Mouse (Mus musculus) thymus, postnatal 4 days (tissue): Measurements from ENCODE around the gene Ggps1.
A peak's percentile ranks its signal among the peaks of the same experiment; 100 is the strongest.

ENCODE experiments used
- DNase-seq: peaks from one replicate; pipeline ENCODE4 v3.0.0; 2021

The Ggps1 gene

DNA sequence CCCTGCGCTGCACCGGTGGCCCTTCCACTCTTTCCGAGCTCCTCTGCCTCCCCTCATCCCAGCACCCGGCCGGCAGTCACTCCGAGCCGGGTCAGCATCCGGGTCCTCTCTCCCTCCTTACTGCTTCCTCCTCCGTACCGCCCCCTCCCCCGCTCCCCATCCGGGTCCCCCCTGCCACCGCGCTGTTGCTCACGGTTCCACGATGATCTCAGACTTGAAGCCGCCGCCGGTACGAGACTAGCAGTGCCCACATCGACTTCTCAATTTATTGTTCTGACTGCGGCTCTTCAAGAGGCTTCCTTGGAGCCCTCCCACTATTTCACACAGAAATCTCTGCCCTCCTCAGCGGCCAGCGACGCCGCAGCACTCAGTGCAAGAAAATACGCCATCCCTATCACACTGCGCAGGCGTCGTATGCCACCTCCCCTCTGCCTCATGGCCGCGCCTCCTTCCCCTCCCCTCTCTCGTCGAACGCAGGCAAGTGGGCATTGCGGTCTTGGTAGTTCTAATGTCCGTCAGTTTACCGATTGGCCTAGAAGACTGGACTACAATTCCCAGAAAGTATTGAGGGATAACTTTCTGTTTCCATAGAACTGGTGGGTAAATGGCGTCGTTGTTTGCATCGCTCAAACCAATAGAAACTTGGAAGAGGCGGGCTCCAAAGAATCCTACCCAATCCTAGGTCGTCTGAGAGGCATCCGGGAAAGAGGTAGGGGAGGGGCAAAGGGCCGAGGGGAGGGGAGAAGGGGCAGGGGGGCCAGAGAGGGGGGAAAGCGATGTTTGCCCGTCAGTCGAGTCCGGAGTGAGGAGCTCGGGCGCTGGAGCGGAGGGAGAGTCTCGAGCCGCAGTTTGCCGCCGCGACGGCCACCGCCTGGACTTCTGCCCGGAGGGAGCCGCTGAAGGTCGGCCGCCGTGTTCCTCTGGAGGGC, at the start of gene Ggps1, which contains the start of gene Arid4b:
Ggps1 (minus strand) TSS at position 476 of the 929 bp plus-strand sequence.
Arid4b (plus strand) TSS at position 220 of the 929 bp plus-strand sequence.
- peak; percentile 93 for DNase-seq

DNA sequence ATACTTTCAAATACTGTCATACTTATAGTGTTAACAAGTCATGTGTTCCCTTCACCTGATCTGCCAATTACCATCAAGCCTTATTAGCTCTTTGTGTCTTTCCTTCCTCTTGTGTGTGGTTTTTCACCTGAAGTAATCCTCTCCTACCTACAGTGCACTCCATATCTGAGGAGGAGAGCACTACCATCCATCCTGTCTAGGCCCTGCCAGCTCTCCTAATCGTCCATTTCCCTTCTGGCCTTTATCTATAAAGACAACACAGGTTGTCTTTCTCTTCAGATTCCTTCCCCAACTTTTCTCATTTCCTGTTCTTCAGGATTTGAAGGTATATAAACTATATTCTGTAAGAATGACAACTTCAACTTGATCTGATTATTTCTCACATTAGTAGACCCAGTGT, 47.9 kb upstream of the Ggps1 start:
- DNase-seq = no peak

DNA sequence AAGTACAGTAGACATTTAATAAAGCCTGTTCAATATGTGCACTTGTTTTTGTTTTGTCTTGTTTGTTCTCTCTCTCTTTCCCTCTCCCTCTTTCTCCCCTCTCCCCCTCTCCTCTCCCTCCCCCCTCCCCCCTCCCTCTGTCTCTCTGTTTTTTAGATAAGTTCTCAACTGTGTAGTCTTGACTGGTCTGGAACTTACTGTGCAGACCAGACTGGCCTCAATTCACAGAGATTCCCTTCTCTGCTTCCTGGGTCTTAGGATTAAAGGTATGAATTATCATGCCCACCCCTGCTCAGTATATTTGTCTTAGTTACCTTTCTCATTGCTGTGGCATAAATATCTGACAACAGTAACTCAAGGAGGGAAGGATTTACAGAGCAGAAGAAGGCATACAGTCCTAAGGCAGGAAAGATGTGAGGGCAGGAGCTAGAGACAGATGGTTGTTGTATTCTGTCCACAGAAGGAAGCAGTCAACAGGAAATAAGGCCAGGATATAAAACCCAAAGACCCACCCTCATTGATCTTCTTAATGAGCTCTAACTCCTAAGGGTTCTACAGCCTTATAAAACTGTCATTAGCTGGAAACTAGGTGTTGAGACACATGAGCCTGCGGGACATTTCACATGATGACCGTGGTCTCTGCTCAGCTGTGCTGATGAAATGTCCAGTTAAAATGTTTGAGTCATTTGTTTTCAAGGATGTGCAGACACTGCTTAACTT, 47.0 kb upstream of the Ggps1 start:
- no peak for DNase-seq

DNA sequence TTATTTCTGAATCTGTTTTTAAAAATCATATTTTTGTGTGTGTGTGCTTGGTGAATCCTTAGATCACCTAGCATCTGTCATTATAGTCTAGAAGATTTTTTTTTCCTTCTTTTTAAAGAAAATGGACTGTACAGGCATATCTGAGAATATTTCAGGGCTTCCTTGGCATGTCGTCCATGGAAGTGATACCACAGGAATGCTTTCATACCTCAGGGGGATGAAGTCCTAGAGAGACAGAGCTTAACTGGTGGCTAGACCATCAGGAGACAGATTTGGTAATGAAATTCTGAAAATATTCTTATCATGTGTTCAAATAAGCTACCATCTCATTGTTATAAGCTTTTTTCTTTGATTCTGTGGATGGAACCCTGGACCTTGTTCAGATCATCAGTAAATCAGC, 39.7 kb upstream of the Ggps1 start:
- no peak for DNase-seq

DNA sequence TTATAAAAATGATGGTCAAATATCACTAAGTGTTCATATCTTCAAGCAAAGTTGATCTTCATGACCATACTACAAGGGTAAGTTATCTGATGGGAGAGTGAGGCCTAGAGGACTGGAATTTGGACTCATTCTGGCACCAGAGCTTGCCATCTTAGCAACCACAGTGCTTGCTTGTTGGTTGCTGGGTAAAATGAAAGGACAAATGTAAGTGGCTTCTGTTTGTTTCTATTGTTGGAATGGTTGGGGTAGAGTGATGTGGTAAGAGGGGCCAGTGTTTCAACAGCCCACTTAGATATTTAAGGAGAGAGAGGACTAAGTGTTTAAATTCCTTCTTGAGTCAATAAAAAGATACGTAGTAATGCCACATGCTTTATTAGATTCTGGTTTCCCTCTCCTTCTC, 25.4 kb upstream of the Ggps1 start:
- DNase-seq = no peak

DNA sequence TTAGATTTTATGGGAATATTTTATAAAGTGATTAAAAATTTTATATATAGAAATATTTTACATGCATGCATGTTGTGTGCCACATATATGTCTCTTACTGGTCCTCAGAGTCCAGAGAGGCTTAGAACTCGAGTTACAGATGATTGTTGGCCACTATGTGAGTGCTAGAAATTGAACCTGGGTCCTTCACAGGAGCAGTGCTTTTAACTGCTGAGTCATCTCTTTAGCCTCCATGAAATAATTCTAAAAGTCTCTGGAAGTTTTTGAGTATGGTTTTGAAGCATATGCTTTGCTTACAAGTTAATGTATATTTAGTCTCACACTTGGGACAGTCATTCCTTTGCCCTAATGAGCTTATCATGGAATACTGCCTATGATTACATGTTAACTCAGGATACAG, 12.0 kb upstream of the Ggps1 start:
- DNase-seq = no peak

DNA sequence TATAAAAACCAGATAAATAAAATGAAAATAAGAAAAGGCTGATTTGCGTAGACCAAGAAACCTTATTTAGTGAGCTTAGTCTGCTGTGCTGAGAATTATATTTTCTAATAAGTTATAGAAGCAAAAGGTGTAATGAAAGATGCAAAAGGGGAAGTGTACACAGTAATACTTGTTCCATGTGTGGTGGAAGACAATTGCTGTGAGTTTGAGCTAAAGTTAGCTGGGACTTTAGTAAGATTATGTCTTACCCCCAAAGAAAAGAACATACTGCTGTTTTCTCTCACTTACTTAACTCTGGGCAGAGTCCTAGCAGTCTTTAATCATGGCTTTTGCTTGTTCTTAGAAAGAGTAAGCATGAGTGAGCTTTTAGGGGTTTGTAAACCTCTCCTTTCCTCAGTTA, 11.1 kb upstream of the Ggps1 start:
- no peak for DNase-seq

DNA sequence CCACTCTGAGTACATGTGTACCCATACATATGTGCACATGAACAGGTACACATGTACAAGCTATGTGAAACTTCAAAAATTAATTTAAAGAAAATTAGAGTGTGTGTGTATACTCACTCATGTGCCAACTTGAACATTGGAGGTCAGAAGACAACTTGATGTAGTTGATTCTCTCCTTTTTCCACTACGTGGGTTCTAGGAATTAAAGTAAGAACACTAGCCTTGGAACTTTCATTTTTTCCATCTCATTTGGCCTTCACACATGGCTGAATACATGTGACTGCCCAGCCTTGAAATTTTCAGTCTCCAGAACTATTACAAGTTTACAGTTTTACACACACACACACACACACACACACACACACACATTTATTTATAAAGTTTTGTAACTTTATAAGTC, 6.0 kb upstream of the Ggps1 start:
- no peak for DNase-seq

DNA sequence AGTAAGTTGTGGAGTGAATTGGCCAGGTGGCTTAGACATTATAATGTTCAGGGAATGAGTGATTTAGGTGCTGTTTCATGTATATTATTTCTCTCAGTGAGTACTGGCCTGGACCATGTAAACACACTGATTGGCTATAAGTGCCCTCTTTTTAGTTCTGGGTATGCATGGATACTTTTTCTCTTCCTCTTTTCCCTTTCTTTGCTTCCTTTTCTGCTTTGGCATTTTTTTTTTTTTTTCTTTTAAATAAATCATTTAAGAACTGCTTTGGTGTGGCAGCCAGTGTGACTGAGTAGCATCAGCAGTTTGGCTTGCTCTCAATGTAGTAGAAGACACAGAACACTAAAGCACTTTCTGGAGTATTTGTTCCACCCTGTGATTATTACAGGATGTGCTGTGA, 4.7 kb upstream of the Ggps1 start:
- no peak for DNase-seq

DNA sequence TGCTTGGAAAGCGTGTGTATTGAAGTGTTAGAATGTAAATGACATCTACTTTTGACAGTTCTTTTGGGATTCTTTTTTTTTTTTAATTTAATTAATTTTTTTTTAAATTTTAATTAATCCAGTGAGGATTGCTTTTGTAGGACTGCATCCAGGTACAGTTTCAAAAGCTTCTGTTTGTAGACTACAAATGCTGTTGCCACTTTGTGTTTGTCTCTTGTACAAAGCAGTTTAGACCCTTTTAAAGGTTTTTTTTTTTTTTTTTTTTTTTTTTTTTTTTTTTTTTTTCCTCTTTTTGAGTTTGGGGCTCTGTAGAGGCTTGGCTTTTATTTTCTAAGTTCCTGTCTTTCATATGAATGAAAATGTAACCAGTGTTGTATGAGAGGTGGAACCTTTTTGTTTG, 2.4 kb upstream of the Ggps1 start:
- no peak for DNase-seq

DNA sequence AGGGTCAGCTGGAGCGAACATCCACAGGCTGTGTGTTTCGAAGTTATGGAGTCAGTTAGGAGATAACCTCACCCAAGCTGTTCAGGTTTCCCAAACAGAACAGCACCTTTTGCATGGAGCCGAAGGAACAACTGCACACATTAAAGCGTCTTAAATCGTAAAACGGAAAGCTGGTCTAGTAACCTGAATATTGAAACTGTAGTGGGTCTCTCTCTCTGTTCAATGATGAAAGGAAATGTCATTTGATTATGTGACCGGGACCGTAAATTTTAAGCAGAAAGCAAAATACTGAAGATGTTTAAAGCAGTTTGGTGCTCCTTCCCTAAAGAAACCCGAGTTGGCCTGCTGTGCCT, 1.7 kb upstream of the Ggps1 start:
- DNase-seq = no peak

DNA sequence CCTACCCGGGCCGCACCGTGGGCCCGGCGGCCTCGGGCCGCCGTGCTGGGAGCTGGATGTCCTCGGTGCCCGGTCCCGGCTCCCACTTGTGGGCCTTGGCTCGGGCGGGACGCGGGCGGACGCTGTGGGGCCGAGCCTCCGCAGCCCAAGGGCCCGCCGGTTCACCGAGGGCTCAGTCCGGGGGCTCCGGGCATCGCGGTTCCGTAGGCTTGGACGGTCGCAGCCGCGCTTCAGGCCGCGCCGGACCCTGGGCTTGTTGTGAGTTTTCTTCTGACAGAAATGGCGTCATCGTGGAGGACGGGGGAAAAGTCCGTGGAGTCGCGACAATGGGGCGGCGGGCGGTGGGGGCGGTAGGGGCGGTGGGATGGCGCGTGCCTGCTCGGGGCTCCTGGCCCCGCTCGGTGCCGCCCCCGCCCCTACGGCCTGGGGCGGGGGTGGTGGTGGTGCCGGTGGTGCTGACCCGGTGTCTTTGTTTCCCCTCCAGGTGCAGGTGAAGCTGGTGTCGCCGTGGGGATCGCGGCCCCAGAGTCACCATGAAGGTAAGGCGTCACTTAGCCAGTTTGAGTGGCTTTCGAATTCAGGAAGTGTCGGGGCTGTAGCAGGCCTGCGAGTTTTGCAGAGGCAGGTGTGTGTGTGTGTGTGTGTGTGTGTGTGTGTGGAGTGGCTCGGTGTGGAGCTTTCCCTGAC, 1.2 kb upstream of the Ggps1 start:
- DNase-seq = peak; percentile 73

DNA sequence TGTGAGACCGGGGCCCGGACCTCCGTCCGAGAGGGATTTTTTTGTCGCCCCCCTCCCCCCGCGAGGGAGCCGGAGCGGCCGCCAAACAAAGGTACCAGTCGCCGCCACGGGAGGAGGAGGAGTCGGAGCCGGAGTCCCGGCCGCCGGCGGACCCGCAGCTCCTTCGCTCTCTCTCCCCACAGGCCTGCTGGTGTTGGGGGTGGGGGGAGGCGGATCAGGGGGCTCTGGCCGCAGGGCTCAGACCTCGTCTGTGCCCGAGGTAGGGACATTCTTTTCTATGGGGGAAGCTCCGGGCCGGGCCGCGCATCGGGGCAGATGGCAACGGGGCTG, 619 bp upstream of the Ggps1 start:
- DNase-seq = no peak

DNA sequence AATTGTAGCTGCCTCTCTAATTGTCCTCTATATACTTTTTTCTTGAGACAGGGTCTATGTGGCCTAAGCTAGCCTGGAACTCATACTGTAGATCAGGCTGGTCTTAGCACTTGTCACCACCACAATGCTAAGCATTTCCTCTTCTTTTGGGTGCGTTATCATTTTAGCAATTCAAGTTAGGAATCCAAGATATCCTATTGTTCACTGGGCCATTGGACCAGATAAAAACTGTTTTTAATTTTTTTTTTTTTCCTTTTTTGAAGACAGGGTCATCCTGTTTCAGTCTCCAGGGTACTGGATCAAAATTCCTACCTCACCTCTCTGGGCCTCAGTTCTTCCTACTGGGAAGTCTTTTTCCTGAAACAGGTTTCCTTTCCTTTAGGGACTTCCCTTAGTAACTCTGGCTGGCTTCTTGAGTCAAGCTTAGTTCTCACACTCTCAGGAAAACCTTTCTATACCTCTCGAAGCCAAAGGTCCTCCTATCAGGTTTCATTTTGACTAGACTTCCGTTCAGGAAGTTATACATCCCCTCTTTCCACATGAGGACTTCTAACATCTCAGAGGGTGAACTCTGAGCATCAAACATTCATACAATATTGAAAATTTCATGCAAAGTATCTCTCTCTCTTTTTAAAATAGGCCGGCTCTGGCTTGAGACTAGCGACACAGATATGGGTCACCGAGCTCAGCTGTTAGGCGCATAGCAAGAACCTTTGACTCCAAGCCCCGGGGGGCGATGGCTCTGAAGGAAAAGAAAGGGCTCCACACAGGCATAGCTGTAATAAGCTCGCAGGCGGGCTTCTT, 877 bp downstream of the Ggps1 start:
- DNase-seq = no peak

DNA sequence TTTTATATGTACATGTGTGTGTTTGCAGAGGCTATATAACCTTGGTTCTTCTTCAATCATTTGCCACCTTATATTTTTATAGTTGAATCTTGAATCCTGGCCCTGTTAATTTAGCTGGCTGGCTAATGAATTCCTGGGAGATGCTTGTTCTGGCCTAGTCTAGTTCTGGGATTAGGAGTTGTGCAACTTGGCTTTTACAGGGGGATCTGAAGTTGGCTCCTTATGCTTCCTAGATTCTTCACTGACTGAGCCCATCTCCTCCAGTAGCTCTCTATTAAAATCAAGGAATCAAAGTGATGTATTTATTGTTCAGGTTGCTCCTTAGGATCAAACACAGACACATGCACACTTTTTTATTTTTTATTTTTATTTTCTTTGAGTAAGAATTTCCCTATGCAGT, 3.7 kb downstream of the Ggps1 start:
- DNase-seq = no peak

DNA sequence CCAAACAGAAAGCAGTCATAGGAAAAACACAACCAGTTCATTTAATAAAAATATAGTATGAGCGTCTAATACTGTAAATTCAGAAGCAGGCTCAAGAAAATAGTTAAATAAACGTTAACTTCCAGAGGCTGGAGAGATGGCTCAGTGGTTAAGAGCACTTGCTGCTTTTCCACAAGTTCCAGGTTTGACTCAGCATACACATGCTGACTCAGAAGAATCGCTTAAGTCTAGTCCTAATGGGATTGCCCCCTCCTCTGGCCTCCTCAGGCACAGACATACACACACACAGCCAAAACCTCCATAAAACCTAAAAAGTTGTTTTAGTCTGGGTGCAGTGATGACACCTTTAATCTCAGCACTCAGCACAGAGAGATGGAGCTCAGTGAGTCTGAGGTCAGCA, 6.5 kb downstream of the Ggps1 start:
- DNase-seq = no peak

DNA sequence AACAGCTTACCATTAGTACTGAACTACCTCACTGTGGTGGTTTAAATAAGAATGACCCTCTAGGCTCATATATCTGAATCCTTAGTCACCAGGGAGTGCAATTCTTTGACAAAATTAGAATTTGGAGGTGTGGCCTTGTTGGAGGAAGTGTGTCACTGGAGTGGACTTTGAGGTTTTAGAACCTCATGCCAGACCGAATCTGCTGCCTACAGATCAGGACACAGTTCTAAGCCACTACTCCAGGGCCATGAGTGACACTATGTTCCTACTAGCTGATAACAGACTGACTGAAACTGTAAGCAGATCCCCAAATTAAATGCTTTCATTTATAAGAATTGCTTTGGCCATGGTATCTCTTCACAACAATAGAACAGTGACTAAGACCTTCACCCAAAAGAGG, 13.4 kb downstream of the Ggps1 start:
- no peak for DNase-seq

DNA sequence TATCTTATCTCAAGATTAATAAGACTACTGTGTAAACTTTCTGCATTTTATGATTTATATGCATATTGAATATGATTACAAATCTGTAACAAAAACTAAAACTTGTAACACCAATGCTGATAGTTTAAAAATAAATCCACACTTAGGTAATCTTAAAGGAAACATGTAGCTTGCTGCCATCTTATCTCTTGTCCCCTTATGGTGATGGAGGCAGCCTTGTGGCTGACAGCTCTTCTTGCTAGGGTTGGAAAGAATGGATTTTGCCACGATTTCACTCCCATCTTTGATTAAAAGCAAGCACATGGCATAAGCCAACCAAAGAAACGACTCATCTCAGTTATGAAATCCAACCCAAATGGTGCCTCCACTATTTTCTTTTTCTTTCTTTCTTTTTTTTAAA, 18.8 kb downstream of the Ggps1 start:
- DNase-seq = no peak

DNA sequence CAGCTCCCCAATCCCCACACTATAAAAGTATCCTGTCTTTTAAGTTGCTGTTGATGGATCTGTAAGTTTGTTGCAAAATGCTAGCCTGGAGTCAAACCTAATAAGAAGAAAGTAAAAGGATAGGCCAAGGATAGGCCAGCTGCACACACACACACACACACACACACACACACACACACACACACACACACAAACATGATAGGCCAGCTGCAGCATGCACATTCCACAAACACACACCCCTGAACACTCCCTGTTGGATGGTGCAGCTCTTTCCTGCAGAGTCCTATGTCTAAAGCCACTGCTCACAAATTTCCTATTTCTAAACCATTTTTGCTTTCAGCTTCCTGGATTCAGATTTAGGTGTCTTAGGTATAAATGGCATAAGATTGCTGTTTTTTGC, 19.4 kb downstream of the Ggps1 start:
- DNase-seq = no peak

DNA sequence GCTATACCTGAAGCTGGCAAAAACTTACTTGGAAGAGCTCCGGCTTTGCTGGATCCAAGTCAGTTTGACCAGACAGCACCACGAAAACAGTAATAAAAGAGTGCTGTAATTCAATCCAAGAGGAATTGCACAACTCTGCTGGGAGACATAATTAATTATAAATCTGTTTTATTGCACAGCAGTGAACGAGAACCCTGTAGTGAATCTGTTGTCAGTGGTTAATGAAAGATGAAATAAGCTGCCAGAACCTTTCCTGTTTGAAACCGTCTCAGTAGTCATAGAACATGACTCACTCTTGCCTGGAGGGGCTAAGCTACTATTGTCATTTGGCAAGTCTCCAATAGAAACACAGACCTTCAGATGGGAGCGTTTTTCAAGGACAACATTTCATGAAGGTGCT, 23.1 kb downstream of the Ggps1 start:
- no peak for DNase-seq

DNA sequence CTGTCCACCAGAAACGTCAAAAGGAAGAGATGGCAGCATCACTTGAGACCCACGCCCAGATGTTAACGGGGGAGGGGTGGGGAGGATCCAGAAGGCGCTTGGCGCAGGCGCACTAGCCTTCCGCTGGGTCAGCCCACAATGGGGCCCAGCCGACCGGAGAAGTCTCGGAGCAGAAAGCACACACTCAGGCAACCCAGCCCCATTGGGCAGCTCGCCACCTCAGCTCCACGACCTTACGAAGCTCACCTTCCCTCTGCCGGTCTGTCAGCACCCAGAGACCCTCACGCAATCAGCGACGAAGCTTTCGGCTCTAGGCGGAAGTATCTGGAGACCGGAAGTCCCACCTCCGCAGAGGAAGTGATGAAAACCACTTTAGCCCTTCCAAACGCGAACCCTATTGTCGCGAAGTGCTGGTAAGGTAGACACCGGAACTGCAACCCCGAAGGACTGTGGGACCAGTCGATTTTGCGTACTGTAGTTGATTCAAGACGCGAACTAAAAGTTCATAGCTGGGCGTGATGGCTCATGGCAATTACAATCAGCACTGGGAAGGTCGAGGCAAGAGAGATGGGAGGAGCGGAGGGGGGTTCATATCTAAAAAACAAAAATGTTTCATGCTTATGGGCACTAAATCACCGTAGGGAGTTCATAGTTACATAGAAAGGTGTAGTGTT, 23.9 kb downstream of the Ggps1 start, which contains the start of gene Tbce:
Tbce (minus strand) TSS at position 347 of the 674 bp plus-strand sequence.
- DNase-seq = peak; percentile 93

DNA sequence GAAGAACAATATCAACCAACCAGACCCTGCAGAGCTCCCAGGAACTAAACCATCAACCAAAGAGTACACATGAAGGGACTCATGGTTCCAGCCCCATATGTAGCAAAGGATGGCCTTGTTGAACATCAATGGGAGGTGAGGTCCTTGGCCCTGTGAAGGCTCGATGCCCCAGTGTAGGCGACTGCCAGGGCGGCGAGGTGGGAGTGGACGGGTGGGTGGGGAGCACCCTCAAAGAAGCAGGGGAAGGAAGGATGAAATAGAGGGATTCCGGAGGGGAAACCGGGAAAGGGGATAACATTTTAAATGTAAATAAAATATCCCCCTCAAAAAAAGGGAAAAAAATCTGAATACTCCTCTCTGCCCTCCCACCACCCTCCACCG, 24.4 kb downstream of the Ggps1 start:
- DNase-seq = no peak
